Mouse (Mus musculus) olfactory bulb, adult 2 months (tissue): ENCODE data around the gene Sdhb.

ENCODE experiments used
- CTCF ChIP-seq: fragments of 200-500 bp; IDR thresholded peaks from 2 replicates; pipeline ENCODE4 v1.5.1; 2012; ENCODE audit warnings: low read depth, mild to moderate bottlenecking, low read length, moderate library complexity; ENCODE audit not compliant: insufficient read depth
- POLR2A ChIP-seq: fragments of 200-500 bp; IDR thresholded peaks from 2 replicates; pipeline ENCODE4 v1.6.1; 2012; ENCODE audit warnings: mild to moderate bottlenecking, low read depth, low read length, moderate library complexity; ENCODE audit not compliant: insufficient read depth

DNA sequence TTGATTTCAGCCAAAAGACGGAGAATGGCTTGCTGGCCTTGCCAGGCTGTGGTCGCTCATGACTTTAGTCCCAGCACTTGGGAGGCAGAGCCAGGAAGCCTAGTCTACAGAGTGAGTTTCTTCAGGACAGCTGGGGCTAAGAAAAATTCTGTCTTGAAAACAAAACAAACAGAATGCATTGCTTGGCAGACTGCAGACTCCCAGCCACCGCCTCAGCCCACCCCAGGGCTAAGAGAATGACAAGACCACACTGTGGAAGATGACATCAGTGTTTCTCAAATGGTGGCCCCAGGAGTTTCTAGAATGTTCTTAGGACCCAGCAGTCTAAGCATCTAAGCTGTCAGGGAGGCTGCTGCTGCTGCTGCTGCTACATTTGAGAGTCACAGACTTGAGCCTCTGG lies 45.8 kb upstream of the Sdhb start:
- TF ChIP-seq POLR2A (no peak), CTCF (no peak)
